Mouse (Mus musculus): ENCODE results near the gene Pmfbp1.

GRCm38 (mm10) chr8:109457387-109457786 is 36.4 kb upstream of the Pmfbp1 start:
- TF ChIP-seq POLR2A (IDR thresholded peaks at IDR 0.05; ENCODE audit: borderline replicate concordance, extremely low read depth, insufficient read depth, insufficient read length, poor library complexity, severe bottlenecking) (no peak), CTCF (IDR thresholded peaks at IDR 0.05; ENCODE audit: borderline replicate concordance, extremely low read depth, insufficient read depth, insufficient read length) (no peak)
